Mouse (Mus musculus) liver, postnatal 0 days (tissue): ENCODE data around the gene Pgpep1l.

Source experiments
- CTCF ChIP-seq: sonication (generic); IDR thresholded peaks from 2 replicates; pipeline ENCODE4 v1.5.1; 2016; ENCODE audit warnings: antibody characterized with exemption, low read depth
- EP300 ChIP-seq: IDR thresholded peaks from 2 replicates; pipeline ENCODE4 v1.6.1; 2016; ENCODE audit warnings: antibody characterized with exemption, low read depth, mild to moderate bottlenecking

- TF ChIP-seq CTCF (no peak), EP300 (no peak)
These were observed 37.0 kb downstream of the Pgpep1l start for GRCm38 (mm10) chr7:68227021-68227420.
